26 mouse cellular contexts compared by ENCODE assay signal in the genomic region with DNA sequence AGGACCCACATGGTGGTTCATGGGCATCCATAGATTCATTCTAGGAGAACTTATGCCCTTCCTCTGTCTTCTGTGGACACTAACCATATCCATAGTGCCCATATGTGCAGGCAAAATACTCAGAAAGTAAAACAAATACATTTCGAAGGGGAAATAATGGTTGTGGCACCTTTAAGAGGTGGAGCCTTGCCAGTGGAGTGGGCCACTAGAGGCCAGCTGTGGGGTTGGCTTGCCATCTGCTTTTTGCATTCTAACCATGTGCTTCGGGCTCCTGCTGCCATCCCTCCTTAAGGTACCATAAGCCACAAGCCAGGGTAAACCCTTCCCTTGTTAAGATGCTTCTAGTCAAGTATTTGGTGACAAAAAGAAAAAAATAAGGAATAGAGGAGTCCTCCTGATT.
"Had no signal": no experiment of that assay in that cellular context is flagged by ENCODE, and none has a peak within 500 bp of the region (broad histone marks: within the 10 kb centered on the region; RNA-seq: fewer than 3 reads in every experiment).

No protein-coding gene starts in this region.

- H3K27me3 ChIP-seq: embryonic facial prominence, embryonic 12.5 days; embryonic facial prominence, embryonic 13.5 days; embryonic facial prominence, embryonic 15.5 days; forebrain, embryonic 12.5 days; forebrain, embryonic 15.5 days had no signal

- H3K4me2 ChIP-seq: embryonic facial prominence, embryonic 12.5 days; embryonic facial prominence, embryonic 13.5 days; embryonic facial prominence, embryonic 15.5 days; forebrain, embryonic 12.5 days; forebrain, embryonic 15.5 days had no signal

- H3K27ac ChIP-seq: embryonic facial prominence, embryonic 10.5 days; embryonic facial prominence, embryonic 12.5 days; embryonic facial prominence, embryonic 13.5 days; embryonic facial prominence, embryonic 15.5 days; forebrain, embryonic 10.5 days; forebrain, embryonic 12.5 days; forebrain, embryonic 15.5 days; gastrocnemius, adult 2 months; heart, adult 2 months; heart, embryonic 10.5 days had no signal

- H3K9ac ChIP-seq: embryonic facial prominence, embryonic 12.5 days; embryonic facial prominence, embryonic 13.5 days; embryonic facial prominence, embryonic 15.5 days; forebrain, embryonic 12.5 days; forebrain, embryonic 15.5 days; forebrain, postnatal 0 days had no signal

- H3K4me3 ChIP-seq: embryonic facial prominence, embryonic 10.5 days; embryonic facial prominence, embryonic 12.5 days; embryonic facial prominence, embryonic 13.5 days; embryonic facial prominence, embryonic 15.5 days; erythroblast, embryonic 14.5 days; forebrain, embryonic 10.5 days; forebrain, embryonic 12.5 days; forebrain, embryonic 15.5 days; gastrocnemius, adult 2 months; heart, adult 2 months; heart, embryonic 10.5 days had no signal

- ATAC-seq: forebrain, embryonic 14.5 days; forebrain, embryonic 15.5 days; forebrain, embryonic 16.5 days; forebrain, postnatal 0 days had no signal

- H3K36me3 ChIP-seq: embryonic facial prominence, embryonic 10.5 days; embryonic facial prominence, embryonic 12.5 days; embryonic facial prominence, embryonic 13.5 days; embryonic facial prominence, embryonic 15.5 days; forebrain, embryonic 10.5 days; forebrain, embryonic 15.5 days; heart, embryonic 10.5 days had no signal

- H3K9me3 ChIP-seq: embryonic facial prominence, embryonic 10.5 days; embryonic facial prominence, embryonic 12.5 days; embryonic facial prominence, embryonic 13.5 days; embryonic facial prominence, embryonic 15.5 days; forebrain, embryonic 10.5 days; forebrain, embryonic 12.5 days; forebrain, embryonic 15.5 days; heart, embryonic 10.5 days had no signal

- H3K4me1 ChIP-seq: embryonic facial prominence, embryonic 10.5 days; embryonic facial prominence, embryonic 12.5 days; embryonic facial prominence, embryonic 13.5 days; embryonic facial prominence, embryonic 15.5 days; forebrain, embryonic 10.5 days; forebrain, embryonic 12.5 days; heart, embryonic 10.5 days had no signal

- DNase-seq: cerebellum, adult 2 months; cerebellum, adult 8-10 months; cerebellum, adult 9-10 months; cerebellum, adult 9-11 months; cerebellum, postnatal 36 days; embryo, embryonic 11 days; forebrain, postnatal 0 days; gastrocnemius, adult 2 months; gastrocnemius, postnatal 10 days; gastrocnemius, postnatal 14 days; gastrocnemius, postnatal 25 days; gastrocnemius, postnatal 36 days; heart, adult 11 months; heart, adult 18-20 months; heart, adult 2 months had no signal
